8 mouse cellular contexts compared by ENCODE assay signal in genomic region chr2:18027448-18028139, GRCm38 (mm10). TPM values are rescaled to one million over a fixed set of nuclear protein-coding genes. Genes with fewer than 3 reads are reported as not detected.
DNase-seq lines count a peak whose midpoint lies in the region; ATAC-seq and TF ChIP-seq lines count a peak whose summit lies in the region.

No protein-coding gene starts in this region.

- ATAC-seq in Patski, result peak; percentile 91
- ATAC-seq in hindbrain, embryonic 15.5 days (ENCODE audit: low FRiP score, low read depth), result peak; percentile 85

- under 1% methylated on average over 41 of the region's 44 CpGs for WGBS in hindbrain, embryonic 15.5 days

- in situ Hi-C loops in Patski (cut with MboI; ENCODE audit: low pct_unique_long_range_greater_than_20kb), result loop anchor here (5.0 to 10.0 kb wide), 3 partner anchors 175 to 1247 kb away; no protein-coding TSS in a partner anchor

- H3K4me3 ChIP-seq in hindbrain, embryonic 15.5 days, result peak overlapping the region; percentile 65

- no peaks in the 10 kb centered on the region for H3K27me3 ChIP-seq in Patski
- no peaks in the 10 kb centered on the region for H3K27me3 ChIP-seq in hindbrain, embryonic 15.5 days

- no peaks in the 10 kb centered on the region for H3K9me3 ChIP-seq in hindbrain, embryonic 15.5 days

- no peaks in the 10 kb centered on the region for H3K36me3 ChIP-seq in hindbrain, embryonic 15.5 days

- peak overlapping the region; percentile 88 for H3K4me2 ChIP-seq in hindbrain, embryonic 15.5 days

- POLR2A ChIA-PET in Patski (lab: Charles Lee), result interaction anchor here (0.6 to 3.5 kb wide), 6 partner anchors 19 to 1318 kb away, joined by 4 to 22 read pairs (median 7); no protein-coding TSS in a partner anchor

- peak overlapping the region; percentile 94 for H3K27ac ChIP-seq in hindbrain, embryonic 15.5 days (replicated peaks)

- peak overlapping the region; percentile 69 for H3K9ac ChIP-seq in hindbrain, embryonic 15.5 days

- DNase-seq in Patski (ENCODE audit: low read depth, low spot score), result no peak
- DNase-seq in cerebellum, postnatal 14 days, result peak; percentile 95 to 98
- DNase-seq in frontal cortex, postnatal 25 days (ENCODE audit: low spot score in 2 of 2), result peak; percentile 95
- peak; percentile 89 for DNase-seq in left cerebral cortex, adult 11 months (ENCODE audit: low spot score)
- peak; percentile 96 to 97 for DNase-seq in lung, postnatal 4 days
- peak; percentile 91 for DNase-seq in retina, postnatal 7 days (ENCODE audit: low read depth, low spot score)
- peak; percentile 97 for DNase-seq in urinary bladder, adult 2 months (ENCODE audit: low spot score)

- TF ChIP-seq CTCF in Patski (IDR thresholded peaks at IDR 0.05), result no peak

- peaks cover 36% of the 10 kb centered on the region for H3K4me1 ChIP-seq in hindbrain, embryonic 15.5 days (replicated peaks)

- CTCF ChIA-PET in Patski (lab: Charles Lee), result interaction anchor here (1.0 to 1.8 kb wide), 5 partner anchors 17 to 178 kb away, joined by 3 to 8 read pairs (median 4); no protein-coding TSS in a partner anchor

RNA-seq across cellular contexts. Expression of gene A930004D18Rik, which starts 9.9 kb away (rescaled TPM):
- 10.2 TPM for polyA plus RNA-seq in Patski (2021)
- 10.8 and 11.1 TPM in 2 replicates for polyA plus RNA-seq in hindbrain, embryonic 15.5 days (2015; fragmentation: Nextera tagmentation; extraction: Ambion mirVana)
- polyA plus RNA-seq in urinary bladder, adult 2 months (2012; rRNA removed), result 3.6 and 3.9 TPM in 2 replicates

RNA-seq across cellular contexts. Expression of gene Skida1, which starts 21.3 kb away (rescaled TPM):
- 4.4 TPM for polyA plus RNA-seq in Patski (2021)
- 6.5 and 7.1 TPM in 2 replicates for polyA plus RNA-seq in hindbrain, embryonic 15.5 days (2015; fragmentation: Nextera tagmentation; extraction: Ambion mirVana)
- polyA plus RNA-seq in urinary bladder, adult 2 months (2012; rRNA removed), result 3.4 and 4.9 TPM in 2 replicates

RNA-seq across cellular contexts. Expression of gene Mllt10, which starts 27.4 kb away (rescaled TPM):
- polyA plus RNA-seq in Patski (2021), result 28.5 TPM
- polyA plus RNA-seq in hindbrain, embryonic 15.5 days (2015; fragmentation: Nextera tagmentation; extraction: Ambion mirVana), result 45.6 and 50.0 TPM in 2 replicates
- polyA plus RNA-seq in urinary bladder, adult 2 months (2012; rRNA removed), result 31.4 and 31.7 TPM in 2 replicates

RNA-seq across cellular contexts. Expression of gene H2al2a, which starts 30.8 kb away (rescaled TPM):
- not detected for polyA plus RNA-seq in Patski (2021)
- polyA plus RNA-seq in hindbrain, embryonic 15.5 days (2015; fragmentation: Nextera tagmentation; extraction: Ambion mirVana), result not detected in 2 replicates
- polyA plus RNA-seq in urinary bladder, adult 2 months (2012; rRNA removed), result not detected in 2 replicates
